Mouse (Mus musculus) adrenal gland, postnatal 14 days (tissue): ENCODE data around the gene Irak1. TPM values are rescaled to one million over a fixed set of nuclear protein-coding genes. Genes with fewer than 3 reads are reported as not detected.
A peak's percentile ranks its signal among the peaks of the same experiment; 100 is the strongest.

ENCODE experiments used
- DNase-seq: peaks from one replicate; pipeline ENCODE4 v3.0.0; 2021; ENCODE audit warnings: mixed read lengths
- long read RNA-seq, 2 experiments: library from polyadenylated mRNA; stranded (forward); transcript quantifications; one replicate each; pipeline ENCODE4 v2.0.0; 2021
- total RNA-seq: library from RNA; stranded (reverse); gene quantifications from 2 replicates; pipeline ENCODE4 v1.2.3, GENCODE M21; 2021

The Irak1 gene
- total RNA-seq = 101 and 105 TPM in 2 replicates
- long read RNA-seq, experiment 1, transcript Irak1-201 (15 exons, 2,890 nt) = minor isoform, 6 of 208 reads
- long read RNA-seq, experiment 1, transcript Irak1-204 (14 exons, 3,825 nt) = minor isoform, 25 of 208 reads
- long read RNA-seq, experiment 1, transcript Irak1-206 (14 exons, 3,835 nt) = major isoform, 63 of 208 reads
- long read RNA-seq, experiment 1, partial matches to known transcripts = 33 of 208 reads
- long read RNA-seq, experiment 1, other reads (novel, unspliced or antisense) = 77 of 208 reads
- long read RNA-seq, experiment 2, transcript Irak1-206 (14 exons, 3,835 nt) = major isoform, 42 of 146 reads
- long read RNA-seq, experiment 2, transcript Irak1-204 (14 exons, 3,825 nt) = minor isoform, 17 of 146 reads
- long read RNA-seq, experiment 2, partial matches to known transcripts = 21 of 146 reads
- long read RNA-seq, experiment 2, other reads (novel, unspliced or antisense) = 62 of 146 reads

GRCm38 (mm10) chrX:74023188-74024049 is at the start of gene Irak1:
Gene Irak1 (minus strand): TSS chrX:74023918.
- DNase-seq = peak; percentile 90

- no peak for DNase-seq
Measured at GRCm38 (mm10) chrX:74070794-74071193, 47.1 kb upstream of the Irak1 start.

GRCm38 (mm10) chrX:74067891-74068290 is 44.2 kb upstream of the Irak1 start:
- peak; percentile 45 for DNase-seq

GRCm38 (mm10) chrX:74045107-74045506 is 21.4 kb upstream of the Irak1 start:
- DNase-seq = peak; percentile 44

GRCm38 (mm10) chrX:74037702-74038375 is 14.1 kb upstream of the Irak1 start:
- DNase-seq = no peak

GRCm38 (mm10) chrX:74030000-74030399 is 6.3 kb upstream of the Irak1 start:
- no peak for DNase-seq

- peak; percentile 36 for DNase-seq
Measured at GRCm38 (mm10) chrX:74022795-74023187, 927 bp downstream of the Irak1 start.

GRCm38 (mm10) chrX:74014597-74014996 is 9.1 kb downstream of the Irak1 start:
- DNase-seq = no peak

- DNase-seq = no peak
Measured at GRCm38 (mm10) chrX:74008063-74008462, 15.7 kb downstream of the Irak1 start.

- DNase-seq = no peak
Measured at GRCm38 (mm10) chrX:74006401-74006800, 17.3 kb downstream of the Irak1 start.

- no peak for DNase-seq
Measured at GRCm38 (mm10) chrX:74003644-74004043, 20.1 kb downstream of the Irak1 start.

GRCm38 (mm10) chrX:74001024-74001423 is 22.7 kb downstream of the Irak1 start:
- no peak for DNase-seq

- DNase-seq = peak; percentile 66
Measured at GRCm38 (mm10) chrX:73998911-73999869, 24.5 kb downstream of the Irak1 start.

- no peak for DNase-seq
Measured at GRCm38 (mm10) chrX:73977783-73978182, 45.9 kb downstream of the Irak1 start.

GRCm38 (mm10) chrX:73976283-73976682 is 47.4 kb downstream of the Irak1 start:
- no peak for DNase-seq

GRCm38 (mm10) chrX:73972774-73973173 is 50.9 kb downstream of the Irak1 start:
- no peak for DNase-seq

GRCm38 (mm10) chrX:73970781-73971180 is 52.9 kb downstream of the Irak1 start:
- DNase-seq = no peak

GRCm38 (mm10) chrX:73969729-73970128 is 54.0 kb downstream of the Irak1 start:
- no peak for DNase-seq

- DNase-seq = no peak
Measured at GRCm38 (mm10) chrX:73969167-73969566, 54.6 kb downstream of the Irak1 start.

- peak; percentile 92 for DNase-seq
Measured at GRCm38 (mm10) chrX:73967177-73968075, 56.3 kb downstream of the Irak1 start.
